Mouse (Mus musculus) myocyte (in vitro differentiated cells): ENCODE results near the gene Sh3glb2. TPM values are rescaled to one million over a fixed set of nuclear protein-coding genes. Genes with fewer than 3 reads are reported as not detected.

ENCODE experiments used
- H3K27me3 ChIP-seq: one replicate; pipeline ENCODE4 v1.6.1; 2011; ENCODE audit not compliant: control insufficient read depth, insufficient read depth, insufficient read length
- H3K36me3 ChIP-seq: one replicate; pipeline ENCODE4 v1.6.1; 2011; ENCODE audit not compliant: control insufficient read depth, insufficient read depth
- H3K4me2 ChIP-seq: one replicate; pipeline ENCODE4 v1.6.1; 2011; ENCODE audit warnings: low read depth, control low read depth
- H3K4me3 ChIP-seq: one replicate; pipeline ENCODE4 v1.5.1; 2011; ENCODE audit warnings: mild to moderate bottlenecking, control low read depth, moderate library complexity
- H3K79me2 ChIP-seq: one replicate; pipeline ENCODE4 v1.6.1; 2011; ENCODE audit not compliant: control insufficient read depth, insufficient read depth
- H3ac ChIP-seq: one replicate; pipeline ENCODE4 v1.6.1; 2011; ENCODE audit not compliant: control insufficient read depth, insufficient read length
- CEBPB ChIP-seq: IDR thresholded peaks from 2 replicates; pipeline ENCODE4 v1.6.1; 2011; ENCODE audit warnings: mild to moderate bottlenecking, moderate library complexity; ENCODE audit not compliant: poor library complexity, insufficient read depth, severe bottlenecking
- E2F4 ChIP-seq: IDR thresholded peaks from one replicate; pipeline ENCODE4 v1.6.1; 2011; ENCODE audit warnings: mild to moderate bottlenecking, control low read depth, moderate library complexity; ENCODE audit not compliant: insufficient read depth
- MAX ChIP-seq: IDR thresholded peaks from one replicate; pipeline ENCODE4 v1.6.1; 2011; ENCODE audit warnings: low read depth, mild to moderate bottlenecking, control low read depth
- MYOD1 ChIP-seq, 3 experiments: IDR thresholded peaks; one replicate each; pipeline ENCODE4 v1.6.1; 2011; ENCODE audit warnings: control low read depth in 2 of 3, low read depth in 2 of 3, mild to moderate bottlenecking in 2 of 3, moderate library complexity in 1 of 3; ENCODE audit not compliant: insufficient read length in 2 of 3, control insufficient read depth in 1 of 3
- MYOG ChIP-seq, 3 experiments: IDR thresholded peaks; one replicate each; pipeline ENCODE4 v1.6.1; 2011; ENCODE audit warnings: control low read depth in 2 of 3, low read depth in 2 of 3, mild to moderate bottlenecking in 2 of 3; ENCODE audit not compliant: insufficient read length in 2 of 3, control insufficient read depth in 1 of 3, insufficient read depth in 1 of 3
- POLR2A ChIP-seq: IDR thresholded peaks from one replicate; pipeline ENCODE4 v1.6.1; 2011; ENCODE audit warnings: low read depth, mild to moderate bottlenecking, control low read depth, moderate library complexity; ENCODE audit not compliant: insufficient read length
- POLR2AphosphoS2 ChIP-seq: IDR thresholded peaks from one replicate; pipeline ENCODE4 v1.6.1; 2011; ENCODE audit warnings: low read depth, control low read depth; ENCODE audit not compliant: insufficient read length
- REST ChIP-seq: IDR thresholded peaks from one replicate; pipeline ENCODE4 v1.6.1; 2011; ENCODE audit warnings: mild to moderate bottlenecking, control low read depth, moderate library complexity; ENCODE audit not compliant: insufficient read depth, insufficient read length
- SRF ChIP-seq: IDR thresholded peaks from one replicate; pipeline ENCODE4 v1.6.1; 2011; ENCODE audit warnings: low read depth; ENCODE audit not compliant: control insufficient read depth, insufficient read length
- TCF12 ChIP-seq: IDR thresholded peaks from one replicate; pipeline ENCODE4 v1.6.1; 2011; ENCODE audit warnings: mild to moderate bottlenecking, control low read depth; ENCODE audit not compliant: poor library complexity, insufficient read depth, severe bottlenecking
- TCF3 ChIP-seq: IDR thresholded peaks from one replicate; pipeline ENCODE4 v1.6.1; 2011; ENCODE audit warnings: low read depth, control low read depth; ENCODE audit not compliant: insufficient read length
- USF1 ChIP-seq: IDR thresholded peaks from one replicate; pipeline ENCODE4 v1.6.1; 2011; ENCODE audit warnings: low read depth, mild to moderate bottlenecking, control low read depth, moderate library complexity
- polyA plus RNA-seq: library from polyadenylated mRNA; unstranded; fragments of >200 nt; fragmentation: generic; extraction: Trizol; gene quantifications from one replicate; pipeline ENCODE4 v1.2.1, GENCODE M21; 2012; ENCODE audit warnings: missing spikeins

Gene Sh3glb2
- polyA plus RNA-seq, 1 experiment = 73.7 TPM

- Histone ChIP-seq H3K4me3 (no peak overlapping the region), H3K27me3 (no peaks in the 10 kb centered on the region), H3K79me2 (no peaks in the 10 kb centered on the region), H3ac (no peak overlapping the region), H3K4me2 (peak overlapping the region; percentile 79), H3K36me3 (no peaks in the 10 kb centered on the region)
- TF ChIP-seq TCF3 (no peak), MYOG (IDR thresholded peaks at IDR 0.05; ENCODE audit: control insufficient read depth in 1 of 3, insufficient read depth in 1 of 3, insufficient read length in 2 of 3, low read depth in 2 of 3) (peak in 1 of 3 experiments; percentile 49), POLR2A (no peak), POLR2AphosphoS2 (no peak), MYOD1 (IDR thresholded peaks at IDR 0.05; ENCODE audit: control insufficient read depth in 1 of 3, insufficient read length in 2 of 3, low read depth in 2 of 3) (peak in 1 of 3 experiments; percentile 21)
Observed at GRCm38 (mm10) chr2:30355861-30356260, 3.3 kb downstream of the Sh3glb2 start.

- no peak overlapping the region for H3K4me2 ChIP-seq
- no peaks in the 10 kb centered on the region for H3K36me3 ChIP-seq
- H3K4me3 ChIP-seq = no peak overlapping the region
- H3ac ChIP-seq = no peak overlapping the region
- H3K79me2 ChIP-seq = no peaks in the 10 kb centered on the region
- no peaks in the 10 kb centered on the region for H3K27me3 ChIP-seq
- TF ChIP-seq MYOG (IDR thresholded peaks at IDR 0.05; ENCODE audit: control insufficient read depth in 1 of 3, insufficient read depth in 1 of 3, insufficient read length in 2 of 3, low read depth in 2 of 3) (no peak), POLR2A (no peak), MAX (no peak), SRF (no peak), USF1 (no peak), REST (no peak), E2F4 (no peak), MYOD1 (IDR thresholded peaks at IDR 0.05; ENCODE audit: control insufficient read depth in 1 of 3, insufficient read length in 2 of 3, low read depth in 2 of 3) (no peak), CEBPB (no peak), POLR2AphosphoS2 (no peak), TCF12 (no peak), TCF3 (no peak)
Observed at GRCm38 (mm10) chr2:30351149-30351548, 8.0 kb downstream of the Sh3glb2 start.

- Histone ChIP-seq H3ac (no peak overlapping the region), H3K4me2 (no peak overlapping the region), H3K36me3 (no peaks in the 10 kb centered on the region), H3K79me2 (no peaks in the 10 kb centered on the region), H3K4me3 (no peak overlapping the region), H3K27me3 (no peaks in the 10 kb centered on the region)
- no peak for TF ChIP-seq POLR2AphosphoS2
- no peak for TF ChIP-seq MYOG (IDR thresholded peaks at IDR 0.05; ENCODE audit: control insufficient read depth in 1 of 3, insufficient read depth in 1 of 3, insufficient read length in 2 of 3, low read depth in 2 of 3)
- TF ChIP-seq E2F4 = no peak
- TF ChIP-seq CEBPB = no peak
- no peak for TF ChIP-seq TCF12
Observed at GRCm38 (mm10) chr2:30349196-30349595, 9.9 kb downstream of the Sh3glb2 start.

GRCm38 (mm10) chr2:30345971-30346676 is 13.0 kb downstream of the Sh3glb2 start:
- Histone ChIP-seq H3K79me2 (no peaks in the 10 kb centered on the region), H3K4me3 (no peak overlapping the region), H3K36me3 (peaks cover 7% of the 10 kb centered on the region), H3K27me3 (no peaks in the 10 kb centered on the region), H3ac (no peak overlapping the region), H3K4me2 (no peak overlapping the region)
- TF ChIP-seq POLR2A = peak; percentile 8
- no peak for TF ChIP-seq TCF12
- TF ChIP-seq POLR2AphosphoS2 = peak; percentile 65
- TF ChIP-seq REST = no peak
- TF ChIP-seq MAX = no peak

GRCm38 (mm10) chr2:30343601-30344137 is 15.5 kb downstream of the Sh3glb2 start:
- Histone ChIP-seq H3K27me3 (no peaks in the 10 kb centered on the region), H3ac (no peak overlapping the region), H3K79me2 (no peaks in the 10 kb centered on the region), H3K36me3 (peaks cover 24% of the 10 kb centered on the region), H3K4me2 (no peak overlapping the region), H3K4me3 (no peak overlapping the region)
- peak; percentile 40 for TF ChIP-seq POLR2AphosphoS2
- no peak for TF ChIP-seq CEBPB
- no peak for TF ChIP-seq TCF3
- TF ChIP-seq POLR2A = no peak
